Mouse (Mus musculus) erythroblast, embryonic 14.5 days (primary cell): ENCODE results near the gene Pank4. TPM values are rescaled to one million over a fixed set of nuclear protein-coding genes. Genes with fewer than 3 reads are reported as not detected.

Experiments
- H3K27me3 ChIP-seq: 2 replicates; pipeline ENCODE4 v1.6.1; 2012; ENCODE audit warnings: inconsistent platforms; ENCODE audit not compliant: control insufficient read depth
- H3K36me3 ChIP-seq: 2 replicates; pipeline ENCODE4 v1.6.1; 2012; ENCODE audit warnings: mild to moderate bottlenecking, inconsistent platforms; ENCODE audit not compliant: control insufficient read depth
- H3K4me1 ChIP-seq: 2 replicates; pipeline ENCODE4 v1.6.1; 2012; ENCODE audit warnings: inconsistent platforms; ENCODE audit not compliant: control insufficient read depth
- H3K4me3 ChIP-seq: replicated peaks from 2 replicates; pipeline ENCODE3; 2012; ENCODE audit warnings: moderate library complexity, mild to moderate bottlenecking, inconsistent platforms
- H3K9me3 ChIP-seq: 2 replicates; pipeline ENCODE4 v1.6.1; 2012; ENCODE audit warnings: low read length, inconsistent platforms, mixed read lengths; ENCODE audit not compliant: control insufficient read depth
- GATA1 ChIP-seq: IDR thresholded peaks from 2 replicates; pipeline ENCODE4 v1.6.1; 2012; ENCODE audit warnings: low read length, inconsistent platforms, mixed read lengths
- TAL1 ChIP-seq: IDR thresholded peaks from 3 replicates; pipeline ENCODE4 v1.6.1; 2012; ENCODE audit warnings: low read length, inconsistent platforms, mixed read lengths
- polyA plus RNA-seq: library from polyadenylated mRNA; stranded (reverse); fragments of >175 nt; gene quantifications from 2 replicates; pipeline ENCODE4 v1.2.3, GENCODE M21; 2012

Pank4 gene
- polyA plus RNA-seq, 1 experiment, result 4.1 TPM

GRCm38 (mm10) chr4:155014244-155014643 is 50.3 kb downstream of the Pank4 start:
- peaks cover 7% of the 10 kb centered on the region for H3K27me3 ChIP-seq
- H3K4me3 ChIP-seq, result no peak overlapping the region
- TF ChIP-seq GATA1, result no peak
- TF ChIP-seq TAL1, result no peak

DNA sequence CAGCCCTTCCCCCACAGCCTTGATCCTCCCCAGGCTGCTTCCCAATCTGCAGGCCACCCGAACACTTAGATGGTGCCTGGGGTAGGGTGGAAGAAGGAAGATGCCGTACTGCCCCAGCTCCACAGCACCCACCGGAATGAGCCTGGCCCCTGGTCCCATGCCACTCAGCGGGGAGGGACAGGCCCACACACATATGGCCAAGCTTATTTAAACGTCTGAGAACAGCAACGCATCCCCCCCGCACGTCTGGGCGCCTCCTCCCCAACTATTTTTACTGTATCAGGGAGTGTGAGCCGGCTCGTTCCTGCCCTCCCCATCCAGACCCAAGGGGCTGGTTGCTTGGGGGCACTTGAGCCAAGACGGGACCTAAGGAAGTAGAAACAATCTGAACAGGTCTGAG is 50.9 kb downstream of the Pank4 start:
- Histone ChIP-seq H3K4me3 (no peak overlapping the region), H3K27me3 (peaks cover 8% of the 10 kb centered on the region), H3K4me1 (peaks cover 5% of the 10 kb centered on the region), H3K36me3 (no peaks in the 10 kb centered on the region), H3K9me3 (no peaks in the 10 kb centered on the region)
- TF ChIP-seq TAL1, result no peak

More at GRCm38 (mm10) chr4:155014244-155014643, 50.3 kb downstream of the Pank4 start:
- peaks cover 4% of the 10 kb centered on the region for H3K4me1 ChIP-seq
- no peaks in the 10 kb centered on the region for H3K9me3 ChIP-seq
- H3K36me3 ChIP-seq, result no peaks in the 10 kb centered on the region

DNA sequence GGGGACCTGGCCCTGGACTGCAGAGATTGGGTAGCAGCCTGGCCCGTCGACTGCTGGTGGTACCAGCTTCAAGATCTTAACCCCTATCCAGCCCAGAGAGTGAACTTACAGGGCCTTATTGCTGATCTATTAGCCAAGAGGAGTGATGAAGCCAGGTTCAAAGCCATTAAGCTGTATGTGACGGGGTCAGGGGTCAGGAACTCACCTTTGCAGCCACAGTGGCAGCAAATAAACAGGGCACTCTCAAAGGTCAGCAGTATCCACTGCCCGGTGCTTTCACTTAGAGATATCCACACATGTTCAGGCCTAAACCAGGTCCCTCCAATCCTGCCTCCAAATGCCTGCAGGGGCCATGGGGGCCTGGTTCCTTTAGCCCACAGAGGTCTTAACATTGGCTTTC is 51.6 kb downstream of the Pank4 start:
- Histone ChIP-seq H3K27me3 (peaks cover 10% of the 10 kb centered on the region), H3K4me3 (no peak overlapping the region), H3K36me3 (no peaks in the 10 kb centered on the region), H3K9me3 (no peaks in the 10 kb centered on the region), H3K4me1 (peaks cover 5% of the 10 kb centered on the region)
- TF ChIP-seq GATA1, result no peak
- no peak for TF ChIP-seq TAL1

DNA sequence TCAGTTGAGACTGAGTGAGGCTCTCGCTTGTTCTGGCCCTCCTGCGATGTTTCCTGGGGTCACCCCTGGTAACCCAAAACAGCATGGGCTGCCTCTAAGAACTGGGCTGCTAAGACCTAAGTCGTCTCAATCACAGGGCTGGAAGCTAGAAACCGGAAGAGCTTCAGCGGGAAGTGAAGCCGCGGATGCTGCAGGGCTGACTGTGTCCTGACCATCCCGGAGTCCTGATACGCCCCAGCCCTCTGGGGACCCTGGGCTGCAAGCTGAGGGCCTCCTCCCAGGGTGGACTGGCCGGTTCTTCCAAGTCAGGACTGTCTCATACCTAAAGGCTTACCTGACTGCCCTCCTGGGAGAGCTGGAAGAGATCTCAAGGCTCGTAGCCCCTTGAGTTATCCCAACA is 52.9 kb downstream of the Pank4 start:
- no peaks in the 10 kb centered on the region for H3K36me3 ChIP-seq
- H3K9me3 ChIP-seq, result no peaks in the 10 kb centered on the region
- TF ChIP-seq GATA1, result no peak
- TF ChIP-seq TAL1, result no peak
- H3K4me1 ChIP-seq, result peaks cover 5% of the 10 kb centered on the region
- no peak overlapping the region for H3K4me3 ChIP-seq
- H3K27me3 ChIP-seq, result peaks cover 10% of the 10 kb centered on the region

GRCm38 (mm10) chr4:155017253-155017878 is 53.4 kb downstream of the Pank4 start:
- TF ChIP-seq GATA1 (no peak), TAL1 (no peak)
- Histone ChIP-seq H3K4me3 (no peak overlapping the region), H3K36me3 (no peaks in the 10 kb centered on the region), H3K4me1 (peaks cover 5% of the 10 kb centered on the region), H3K27me3 (peaks cover 10% of the 10 kb centered on the region), H3K9me3 (no peaks in the 10 kb centered on the region)

- H3K4me3 ChIP-seq, result no peak overlapping the region
- TF ChIP-seq GATA1 (no peak), TAL1 (no peak)
- peaks cover 5% of the 10 kb centered on the region for H3K4me1 ChIP-seq
- H3K36me3 ChIP-seq, result no peaks in the 10 kb centered on the region
- no peaks in the 10 kb centered on the region for H3K9me3 ChIP-seq
- peaks cover 10% of the 10 kb centered on the region for H3K27me3 ChIP-seq
Measured at GRCm38 (mm10) chr4:155018066-155018465, 54.1 kb downstream of the Pank4 start.

GRCm38 (mm10) chr4:155018601-155019335 is 54.8 kb downstream of the Pank4 start:
- no peak overlapping the region for H3K4me3 ChIP-seq
- H3K27me3 ChIP-seq, result peaks cover 10% of the 10 kb centered on the region
- no peaks in the 10 kb centered on the region for H3K9me3 ChIP-seq
- TF ChIP-seq TAL1 (no peak), GATA1 (no peak)
- no peaks in the 10 kb centered on the region for H3K36me3 ChIP-seq
- H3K4me1 ChIP-seq, result peaks cover 5% of the 10 kb centered on the region

GRCm38 (mm10) chr4:155019336-155019847 is 55.5 kb downstream of the Pank4 start:
- no peak for TF ChIP-seq GATA1
- TF ChIP-seq TAL1, result no peak
- no peak overlapping the region for H3K4me3 ChIP-seq
- H3K36me3 ChIP-seq, result no peaks in the 10 kb centered on the region
- H3K27me3 ChIP-seq, result peaks cover 10% of the 10 kb centered on the region; the same call in 1 of the 2 replicates
- H3K4me1 ChIP-seq, result peaks cover 5% of the 10 kb centered on the region
- no peaks in the 10 kb centered on the region for H3K9me3 ChIP-seq

GRCm38 (mm10) chr4:155020141-155020540 is 56.2 kb downstream of the Pank4 start:
- Histone ChIP-seq H3K9me3 (no peaks in the 10 kb centered on the region), H3K36me3 (no peaks in the 10 kb centered on the region), H3K4me3 (no peak overlapping the region), H3K27me3 (peaks cover 10% of the 10 kb centered on the region; the same call in 1 of the 2 replicates), H3K4me1 (peaks cover 5% of the 10 kb centered on the region)
- TF ChIP-seq TAL1 (no peak), GATA1 (no peak)
